Mouse (Mus musculus) thymus, adult 18-20 months (tissue): ENCODE results near the gene Odf3l2.
A peak's percentile ranks its signal among the peaks of the same experiment; 100 is the strongest.

Experiments
- DNase-seq, 2 experiments: peaks; one replicate each; pipeline ENCODE4 v3.0.0; 2022; ENCODE audit warnings: mixed read lengths in 2 of 2

Odf3l2 gene

DNA sequence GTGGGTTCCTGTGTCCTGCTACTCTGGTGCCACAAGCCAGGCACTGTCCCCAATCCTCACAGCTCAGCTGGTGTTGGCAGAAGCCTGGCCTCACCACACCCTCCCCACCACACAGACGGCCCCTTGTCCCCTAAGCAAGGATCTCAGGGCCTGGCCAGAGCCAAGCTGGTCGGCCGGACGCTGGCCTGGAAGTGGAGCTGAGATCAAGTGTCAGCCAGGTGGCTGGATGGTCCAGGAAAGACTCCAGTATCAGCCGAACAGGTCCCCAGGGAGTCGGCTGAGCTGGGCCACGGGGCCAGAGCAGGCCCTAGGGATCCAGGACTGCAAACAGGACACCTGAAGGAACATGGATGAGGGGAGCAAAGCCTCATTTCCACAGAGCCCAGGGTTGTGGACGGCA is at the start of gene Odf3l2:
Odf3l2 (minus strand) TSS at position 28 of the 400 bp plus-strand sequence.
- no peak for DNase-seq

DNA sequence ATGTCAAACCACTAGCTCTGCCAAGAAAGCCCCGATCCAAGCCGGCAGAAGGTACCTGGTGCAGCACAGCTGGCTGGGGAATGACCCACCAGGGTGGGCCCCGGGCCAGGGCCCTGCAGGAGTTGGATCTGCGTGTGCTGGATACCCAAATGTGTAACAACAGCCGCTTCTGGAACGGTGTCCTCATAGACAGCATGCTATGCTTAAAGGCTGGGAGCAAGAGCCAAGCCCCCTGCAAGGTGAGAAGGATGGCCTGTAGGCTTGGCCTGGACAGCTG is 48.8 kb upstream of the Odf3l2 start:
- no peak for DNase-seq

DNA sequence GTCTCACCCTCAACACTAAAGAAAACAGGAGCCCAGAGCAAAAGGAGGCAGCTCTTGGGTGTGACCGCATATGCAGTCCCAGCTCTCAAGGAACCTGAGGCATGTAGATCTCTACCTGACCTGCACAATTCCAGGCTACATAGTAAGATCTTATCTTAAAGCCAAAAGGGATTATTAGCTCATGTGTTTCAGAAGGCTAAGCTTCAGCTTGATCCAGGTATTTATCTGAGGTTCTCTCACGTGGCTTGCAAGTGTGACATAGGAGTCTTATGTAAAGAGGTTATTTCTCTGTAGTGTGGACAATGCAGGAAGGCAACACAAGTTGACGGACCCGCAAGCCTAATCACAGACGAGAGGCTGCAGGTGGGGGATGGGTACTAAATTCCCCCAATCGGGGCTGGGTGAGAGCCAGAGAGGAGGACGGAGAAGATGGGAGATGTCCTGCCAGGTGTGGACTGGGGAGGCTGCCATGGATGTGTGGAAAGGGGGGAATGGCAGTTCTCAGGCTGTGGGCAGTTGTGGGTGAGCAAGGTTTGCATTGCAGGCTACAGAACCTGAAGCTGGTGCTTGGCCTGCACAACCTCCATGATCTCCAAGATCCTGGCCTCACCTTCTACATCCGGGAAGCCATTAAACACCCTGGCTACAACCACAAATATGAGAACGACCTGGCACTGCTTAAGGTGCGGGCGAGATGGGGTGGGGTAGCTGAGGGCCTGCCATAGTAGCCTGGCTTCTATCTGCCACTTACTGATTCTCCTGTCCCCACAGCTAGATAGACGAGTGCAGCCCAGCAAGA is 48.2 kb upstream of the Odf3l2 start:
- no peak for DNase-seq

DNA sequence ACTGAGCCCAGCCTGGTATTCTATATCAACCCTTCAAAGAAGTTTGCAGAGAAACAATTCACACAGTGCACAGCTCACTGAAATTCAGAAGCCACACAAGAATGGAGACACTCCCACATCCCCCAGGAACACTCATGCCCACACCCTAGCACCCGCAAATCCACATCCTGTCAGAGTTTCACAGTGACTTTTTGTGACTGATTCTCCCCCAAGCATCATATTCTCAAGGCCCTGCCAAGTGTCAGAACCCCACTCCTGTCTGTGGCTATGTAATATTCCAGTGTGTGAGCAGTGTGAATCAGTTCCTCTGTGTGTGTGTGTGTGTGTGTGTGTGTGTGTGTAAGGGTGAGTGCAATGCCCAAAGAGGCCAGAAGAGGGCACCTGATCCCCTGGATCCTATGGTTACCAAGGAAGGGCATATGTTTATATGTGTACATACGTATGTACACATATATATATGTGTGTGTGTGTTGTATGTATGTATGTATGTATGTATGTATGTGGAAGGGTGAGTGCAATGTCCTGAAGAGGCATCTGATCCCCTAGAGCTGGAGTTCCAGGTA is 46.5 kb upstream of the Odf3l2 start:
- DNase-seq, result no peak

DNA sequence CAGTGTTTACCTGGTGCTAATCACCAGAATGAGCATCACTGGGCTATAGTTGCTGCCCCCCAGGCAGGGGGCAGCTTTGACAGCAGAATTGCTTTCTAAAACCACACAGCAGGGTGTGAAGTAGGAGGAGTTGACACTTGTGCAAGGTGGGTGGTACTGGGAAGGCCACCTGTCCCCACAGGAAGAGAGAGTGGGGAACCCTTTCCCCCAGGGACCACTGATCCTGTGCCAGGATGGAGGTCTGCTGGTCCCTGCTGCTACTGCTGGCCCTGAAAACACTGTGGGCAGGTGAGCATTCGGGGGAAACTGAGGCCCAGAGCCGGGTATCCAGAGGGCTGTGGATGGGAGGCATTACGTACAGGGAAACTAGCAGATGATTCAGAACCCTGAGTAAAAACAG is 43.6 kb upstream of the Odf3l2 start:
- DNase-seq, result no peak

DNA sequence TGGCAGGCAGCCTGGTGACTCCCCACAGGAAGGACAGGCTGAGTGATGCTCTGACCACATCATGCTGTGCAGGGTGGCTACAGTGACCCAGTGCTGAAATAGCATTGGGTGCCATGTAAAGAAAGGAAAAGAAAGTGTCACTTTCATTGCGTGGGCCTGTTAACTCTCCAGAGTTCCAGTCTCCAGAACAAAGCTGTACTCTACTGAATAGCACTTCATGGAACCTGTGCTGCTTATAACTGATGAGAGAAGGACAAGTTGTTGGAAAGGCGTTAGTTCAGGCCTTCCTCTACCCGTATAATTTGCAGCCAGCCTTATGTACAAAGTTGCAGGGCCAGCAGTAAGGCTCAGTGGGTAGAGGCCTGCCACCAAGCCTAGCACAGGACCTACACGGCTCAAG is 43.2 kb upstream of the Odf3l2 start, which contains the start of gene Gzmm:
Gzmm (plus strand) TSS at position 301 of the 400 bp plus-strand sequence.
- DNase-seq, result no peak

DNA sequence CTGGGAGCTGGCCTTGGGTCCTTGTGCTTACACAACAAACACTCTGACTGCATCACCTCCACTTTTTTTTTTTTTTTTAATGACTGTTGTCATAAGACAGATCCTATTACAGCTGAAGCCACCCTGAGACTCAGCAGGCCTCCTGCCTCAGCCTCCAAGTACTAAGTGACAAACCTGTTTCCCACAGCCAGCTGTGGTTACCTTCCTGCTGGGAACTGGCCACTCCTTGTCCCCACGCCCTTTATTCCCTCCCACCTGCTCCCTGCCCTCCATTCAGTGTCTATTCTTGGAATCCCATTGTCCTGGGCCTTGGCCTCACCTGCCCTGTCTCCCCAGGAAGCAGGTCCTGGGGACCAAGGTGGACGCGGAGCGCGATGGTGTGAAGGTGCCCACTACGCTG is 42.0 kb upstream of the Odf3l2 start:
- DNase-seq, result no peak

DNA sequence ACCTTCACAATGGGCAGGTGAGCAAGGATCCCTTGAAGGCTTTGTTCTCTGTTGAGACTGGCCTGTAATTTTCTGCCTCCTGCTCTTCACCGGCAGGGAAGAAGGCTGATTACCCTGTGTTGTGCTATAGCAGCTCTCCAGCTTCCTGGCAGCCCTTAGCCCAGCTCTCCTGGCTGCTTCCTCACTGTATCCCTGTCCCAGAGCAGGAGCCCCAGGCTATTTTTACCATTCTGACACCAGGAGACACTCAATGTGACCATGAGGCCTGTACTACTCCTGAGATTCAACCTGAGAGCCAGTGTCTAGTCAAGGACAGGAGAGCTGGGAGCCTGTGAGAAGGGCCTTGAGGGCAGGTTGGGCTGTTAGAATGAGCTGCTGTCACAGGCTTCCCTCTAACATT is 41.2 kb upstream of the Odf3l2 start:
- no peak for DNase-seq

DNA sequence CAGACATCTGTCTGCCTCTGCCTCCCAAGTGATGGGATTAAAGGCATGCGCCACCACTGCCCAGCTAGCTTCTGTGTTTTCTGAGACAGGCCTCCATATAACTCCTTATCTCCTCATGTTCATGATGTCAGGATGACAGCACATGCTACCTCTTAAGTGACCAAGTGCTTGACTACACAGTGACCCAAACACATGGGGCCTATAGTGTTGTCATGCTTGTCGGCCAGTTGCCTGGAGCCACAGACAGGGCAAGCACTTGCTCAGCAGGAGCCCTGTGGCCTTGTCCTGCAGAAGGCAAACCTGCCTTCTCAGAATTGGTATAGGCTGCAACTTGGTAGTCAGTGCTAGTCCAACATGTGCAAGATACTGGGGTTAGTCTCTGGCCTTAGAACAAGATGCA is 40.7 kb upstream of the Odf3l2 start:
- DNase-seq, result no peak

DNA sequence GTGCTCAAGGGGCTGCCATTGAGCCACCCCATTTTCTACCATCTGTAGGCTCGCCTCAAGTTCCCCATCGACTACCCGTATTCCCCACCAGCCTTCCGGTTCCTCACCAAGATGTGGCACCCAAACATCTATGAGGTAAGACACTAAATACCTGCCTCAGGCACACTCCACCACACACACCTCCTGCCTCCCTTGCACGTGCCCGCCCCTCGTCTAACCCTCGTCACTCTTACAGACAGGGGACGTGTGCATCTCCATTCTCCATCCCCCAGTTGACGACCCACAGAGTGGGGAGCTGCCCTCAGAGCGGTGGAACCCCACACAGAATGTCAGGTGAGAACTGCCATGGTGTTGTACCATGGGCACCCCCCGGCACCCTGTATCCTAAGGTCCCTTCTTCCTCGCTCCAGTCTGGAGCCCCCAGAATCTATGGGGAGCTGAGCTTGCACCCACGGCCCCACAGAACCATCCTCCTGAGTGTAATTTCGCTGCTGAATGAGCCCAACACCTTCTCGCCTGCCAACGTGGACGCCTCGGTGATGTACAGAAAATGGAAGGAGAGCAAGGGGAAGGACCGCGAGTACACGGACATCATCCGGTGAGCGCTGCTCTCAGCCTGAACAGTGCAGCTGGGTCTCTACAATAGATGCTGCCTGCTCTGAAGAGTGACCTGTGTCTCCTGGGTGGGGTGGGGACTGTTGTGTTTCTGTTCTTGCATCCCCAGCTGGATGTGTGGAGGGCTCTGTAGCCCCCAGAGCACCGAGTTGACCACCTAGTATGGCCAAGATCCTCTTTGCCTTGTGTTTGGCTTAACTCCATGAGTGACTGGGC is 39.4 kb upstream of the Odf3l2 start:
- no peak for DNase-seq

DNA sequence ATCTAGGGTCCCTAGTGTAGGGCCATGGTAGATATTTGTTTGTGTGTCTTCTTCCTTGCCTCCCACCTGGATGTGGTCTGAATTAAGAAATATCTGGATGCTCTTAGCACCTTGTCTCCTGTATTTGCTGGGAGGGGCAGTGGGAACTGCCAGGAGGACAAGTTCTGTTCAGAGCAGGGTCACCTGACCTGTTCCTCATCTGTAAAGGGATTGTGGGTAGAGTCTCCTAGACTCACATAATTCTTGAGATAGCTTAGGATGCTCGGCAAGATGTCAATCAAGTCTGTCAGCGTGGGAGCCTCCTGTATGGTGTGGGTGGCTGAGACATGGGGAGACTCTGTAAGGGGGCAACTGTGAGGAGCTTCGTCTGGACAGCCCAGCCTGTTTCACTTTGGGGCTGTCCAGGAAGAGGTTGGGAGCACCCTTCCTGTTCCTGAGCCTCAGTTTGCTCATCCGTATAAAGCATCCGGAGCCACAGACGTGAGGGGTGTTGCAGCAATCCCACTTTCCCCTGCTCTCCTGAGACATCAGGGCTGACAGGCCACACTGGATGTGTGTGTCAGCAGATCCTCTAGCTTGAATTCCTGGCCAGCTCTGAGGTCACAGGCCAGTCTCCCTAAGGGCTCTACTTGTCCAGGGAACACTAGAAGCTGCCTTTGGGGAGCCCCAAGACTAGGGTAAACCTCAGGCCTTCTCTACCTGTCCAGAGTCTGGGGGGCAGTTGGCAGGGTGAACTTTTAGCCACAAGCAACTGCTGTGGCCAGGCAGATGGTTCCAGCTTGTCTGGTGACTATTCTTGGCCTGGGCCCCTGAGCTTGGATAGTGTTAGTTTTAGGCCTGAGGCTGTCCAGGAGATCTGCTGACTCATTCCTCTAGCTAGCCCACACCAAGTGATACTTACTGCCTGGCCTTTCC is 38.4 kb upstream of the Odf3l2 start:
- no peak for DNase-seq

DNA sequence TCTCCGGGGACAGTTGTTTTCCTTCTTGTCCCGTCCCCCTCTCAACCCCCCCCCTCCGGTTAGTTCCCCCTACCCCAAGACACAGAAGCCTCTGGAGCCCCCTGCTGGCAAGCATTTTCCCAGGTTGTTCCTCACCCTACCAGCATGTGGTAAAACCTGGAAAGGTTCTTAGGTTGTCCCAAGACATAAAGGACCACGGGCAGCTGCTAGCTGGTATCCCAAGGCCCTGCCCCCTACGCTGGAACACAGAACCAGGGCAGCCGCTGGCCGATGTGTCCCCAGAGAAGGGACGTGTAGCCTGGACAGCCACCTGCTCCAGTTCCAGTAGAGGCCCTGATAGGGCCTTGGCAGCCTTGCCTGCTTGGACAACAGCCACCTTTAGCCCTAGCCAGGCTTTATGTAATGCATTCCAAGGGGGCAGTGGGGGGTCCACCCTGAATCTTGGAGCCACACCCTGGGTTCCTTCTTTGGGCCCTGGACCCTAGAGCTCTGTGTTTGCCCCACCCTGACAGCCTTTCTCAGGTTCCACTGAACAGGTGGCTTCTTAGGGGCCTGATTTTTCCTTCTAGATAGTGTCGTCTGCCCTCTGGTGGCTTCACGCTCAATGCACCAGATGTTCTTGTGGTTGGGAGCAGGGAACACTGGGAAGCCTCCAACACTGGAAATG is 37.5 kb upstream of the Odf3l2 start:
- DNase-seq, result peak; percentile 40 to 60

DNA sequence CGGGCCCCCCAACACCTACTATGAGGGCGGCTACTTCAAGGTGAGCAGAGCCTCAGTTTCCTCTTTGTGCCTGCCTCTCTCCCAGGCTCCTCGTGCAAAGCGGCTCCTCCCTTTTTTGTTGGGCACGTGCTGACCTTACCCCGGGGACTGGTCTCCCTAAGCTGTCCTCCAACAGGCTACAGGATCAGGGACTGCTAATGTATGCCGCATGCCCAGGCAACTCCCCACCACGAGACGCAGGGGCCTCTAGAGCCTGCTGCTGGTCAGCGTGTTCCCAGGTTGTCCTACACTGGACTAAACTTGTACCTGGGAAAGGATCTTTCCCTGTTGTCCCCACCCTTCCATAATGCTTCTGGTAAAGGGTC is 37.0 kb upstream of the Odf3l2 start:
- peak; percentile 33 to 60 for DNase-seq

DNA sequence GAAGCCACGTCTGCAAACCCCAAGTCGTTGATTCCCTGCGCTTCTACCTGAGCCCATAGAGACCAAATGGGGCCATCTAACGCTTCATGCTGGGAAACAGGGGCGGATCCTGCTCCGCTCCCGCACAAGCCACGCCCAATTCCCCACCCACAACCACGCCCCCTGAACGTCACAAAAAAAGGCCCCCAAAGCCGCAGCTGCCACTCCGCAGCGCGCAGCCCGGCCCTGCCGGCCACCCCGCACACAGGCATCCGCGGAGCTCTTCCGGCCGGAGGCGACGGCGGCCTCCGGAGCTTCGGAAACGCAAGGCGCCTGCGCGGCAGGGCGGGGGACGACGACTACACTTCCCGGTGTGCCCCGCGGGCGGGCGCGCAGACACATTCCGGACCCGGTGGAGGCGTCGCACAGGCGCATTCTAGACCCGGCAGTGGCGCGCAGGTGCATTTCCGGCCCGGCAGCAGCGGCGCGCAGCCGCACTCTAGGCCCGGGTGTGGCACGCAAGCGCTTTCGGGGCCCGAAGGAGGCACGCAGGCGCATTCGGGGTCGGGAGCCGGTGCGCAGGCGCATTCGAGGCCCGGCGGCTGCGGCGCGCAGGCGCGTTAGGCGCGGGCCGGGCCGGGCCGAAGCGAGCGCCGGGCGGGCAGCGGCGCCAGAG is 36.2 kb upstream of the Odf3l2 start, which contains the start of gene Cdc34:
Cdc34 (plus strand) TSS at position 605 of the 655 bp plus-strand sequence.
- DNase-seq, result peak; percentile 99

DNA sequence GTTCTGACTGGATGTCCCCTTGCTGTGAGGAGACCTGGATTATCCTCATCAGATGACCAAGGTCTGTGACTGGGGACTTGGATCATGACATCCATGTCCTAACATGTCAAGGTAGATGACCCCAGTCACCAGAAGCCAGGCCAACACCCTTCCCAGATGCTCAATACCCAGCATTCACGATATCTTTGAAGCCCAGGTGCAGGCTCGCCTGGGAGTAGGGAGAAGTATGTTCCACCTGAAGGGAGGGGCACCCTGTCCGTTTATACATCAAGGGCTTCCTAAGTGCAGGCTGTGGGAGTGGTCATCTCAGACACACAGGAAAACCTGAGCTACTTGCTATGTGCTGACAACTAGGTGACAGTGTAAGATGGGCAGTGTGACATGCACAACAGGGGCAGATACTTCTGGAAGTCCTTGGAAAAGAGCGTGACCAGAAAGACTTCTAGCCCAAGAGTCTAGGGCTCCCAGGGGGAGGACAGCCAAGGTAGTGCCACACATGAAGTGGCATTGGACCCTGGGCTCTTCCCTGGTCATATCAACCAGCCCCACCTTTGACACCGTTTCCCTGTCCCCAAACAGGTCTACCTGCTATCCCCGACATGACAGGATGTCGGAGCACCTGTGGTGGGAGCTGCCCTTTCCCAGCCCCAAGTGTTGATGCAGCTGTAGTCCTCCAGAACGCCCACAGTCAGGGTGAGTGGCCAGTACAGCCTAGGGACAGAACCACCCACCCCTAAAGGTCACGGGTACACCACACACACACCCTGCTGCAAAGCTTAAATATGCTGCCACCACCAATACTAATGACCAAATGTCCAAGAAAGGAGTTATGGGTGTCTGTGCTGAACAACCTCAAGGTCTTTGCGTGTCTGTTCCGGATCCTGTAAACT is 35.3 kb upstream of the Odf3l2 start:
- DNase-seq, result peak in 1 of 2 experiments; percentile 59

DNA sequence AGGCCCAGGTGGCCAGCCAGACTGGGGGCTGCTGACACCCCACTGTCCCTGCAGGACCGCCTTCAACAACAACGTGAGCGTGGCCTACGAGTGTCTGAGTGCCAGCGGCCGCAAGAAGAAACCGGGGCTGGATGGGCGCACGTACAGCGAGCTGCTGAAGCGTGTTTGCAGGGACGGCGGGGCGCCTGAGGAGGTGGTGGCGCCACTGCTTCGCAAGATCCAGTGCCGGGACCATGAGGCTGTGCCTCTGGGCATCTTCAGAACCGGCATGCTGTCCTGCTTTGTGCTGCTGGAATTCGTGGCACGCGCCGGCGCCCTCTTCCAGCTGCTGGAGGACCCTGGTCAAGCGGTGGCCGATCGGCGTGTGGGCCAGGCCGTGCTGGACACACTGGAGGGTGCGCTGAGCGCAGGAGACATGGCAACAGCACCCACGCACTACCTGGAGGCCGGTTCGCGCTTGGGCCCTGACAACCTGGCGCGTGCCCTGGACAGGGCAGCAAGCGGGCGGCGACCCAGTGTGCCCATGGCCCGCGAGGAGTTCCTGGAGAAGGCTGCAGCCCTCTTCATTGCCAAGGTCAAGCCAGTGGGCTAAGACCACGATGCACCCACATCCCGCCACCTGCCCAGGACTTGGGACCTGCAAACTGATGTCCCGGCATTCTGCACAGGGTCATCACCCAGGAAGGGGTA is 30.0 kb upstream of the Odf3l2 start:
- no peak for DNase-seq

DNA sequence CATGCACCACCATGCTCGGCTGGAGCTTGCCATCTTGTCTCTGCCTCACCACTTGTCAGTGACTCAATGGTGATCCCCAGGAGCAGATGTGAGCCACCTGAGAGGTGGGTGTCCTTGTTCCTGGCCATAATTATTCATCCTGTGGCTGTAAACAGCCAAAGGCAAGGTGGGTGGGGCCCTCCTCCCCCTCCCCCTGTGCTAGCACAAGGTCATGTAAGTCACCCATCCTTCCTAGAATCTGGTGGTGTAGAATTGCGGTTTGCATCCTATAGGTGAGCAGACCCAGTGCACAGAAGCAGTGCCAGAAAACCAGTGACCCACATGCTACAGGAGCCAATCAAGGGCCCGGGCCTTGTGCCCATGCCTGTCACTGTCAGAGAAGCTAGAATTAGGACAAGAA is 27.5 kb upstream of the Odf3l2 start:
- DNase-seq, result no peak

DNA sequence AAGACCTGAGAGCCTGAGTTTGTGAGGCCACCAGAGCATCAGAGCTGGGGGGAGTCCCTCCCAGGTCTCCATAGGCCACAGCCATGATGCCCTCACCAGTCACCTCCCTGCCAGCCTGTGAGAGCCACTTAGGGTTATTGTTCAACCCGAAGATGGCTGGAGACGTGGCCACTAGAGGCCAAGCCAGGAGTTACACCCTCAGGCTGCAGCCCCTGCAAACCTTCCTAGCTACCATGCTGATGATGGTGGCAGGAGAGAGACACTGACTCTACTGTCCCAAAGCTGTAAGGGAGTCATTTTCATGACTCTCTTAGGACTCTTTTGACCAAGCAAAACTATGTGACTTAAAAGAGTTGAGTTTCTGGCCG is 26.5 kb upstream of the Odf3l2 start:
- no peak for DNase-seq

DNA sequence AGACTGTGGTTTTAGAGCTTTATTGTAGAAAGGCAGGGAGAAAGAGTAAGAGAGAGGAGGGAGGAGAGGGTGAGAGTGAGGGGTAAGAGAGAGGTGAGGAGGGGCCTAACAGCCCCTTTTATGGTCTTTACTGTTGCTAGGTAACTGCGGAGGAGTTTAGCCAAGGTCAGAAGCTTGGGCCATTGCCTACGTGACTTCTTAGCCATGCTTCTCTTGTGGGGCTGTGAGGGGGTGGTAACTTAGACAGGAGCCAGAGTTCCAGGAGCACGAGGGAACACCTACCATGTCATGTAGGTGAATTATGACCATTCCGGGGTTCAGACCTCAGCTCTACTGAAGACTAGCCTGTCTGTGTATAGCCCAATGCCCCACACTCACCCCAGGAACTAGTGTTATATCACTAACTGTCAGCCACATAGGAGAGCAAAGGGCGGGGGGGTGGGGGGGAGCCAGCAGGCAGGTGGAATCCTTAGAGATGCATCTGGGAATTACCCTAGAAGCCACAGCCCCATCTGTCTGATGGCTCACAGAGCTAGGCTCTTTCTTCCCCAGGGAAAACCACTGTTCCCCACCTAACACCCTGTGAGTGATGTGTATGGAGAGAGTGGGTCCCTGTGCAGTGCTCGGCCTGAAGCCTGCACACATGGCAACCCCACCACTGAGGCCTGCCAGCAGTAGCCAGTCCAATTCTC is 26.0 kb upstream of the Odf3l2 start:
- DNase-seq, result no peak
